Mouse (Mus musculus) embryonic stem cell, embryonic (primary cell): ENCODE measurements around the gene Ddb2.

Experiments
- CTCF ChIA-PET, 4 experiments: fragments of 300-600 bp in 2 of 4; fragments of 350-600 bp in 2 of 4; sonication (Branson Sonifier 250); formaldehyde crosslinking; loops; one replicate each; lab custom pipeline; 2022; ENCODE audit warnings: inconsistent platforms in 2 of 4; lab: Charles Lee
- POLR2A ChIA-PET, 4 experiments: fragments of 300-600 bp in 2 of 4; fragments of 350-600 bp in 2 of 4; sonication (Branson Sonifier 250); formaldehyde crosslinking; loops; one replicate each; lab custom pipeline; 2022; ENCODE audit warnings: antibody characterized with exemption in 4 of 4, inconsistent platforms in 1 of 4; lab: Charles Lee

The Ddb2 gene

GRCm38 (mm10) chr2:91183148-91183513, 53.7 kb downstream of the Ddb2 start:
- CTCF ChIA-PET = interaction anchor here in 3 of 4 experiments (0.6 to 3.1 kb wide), 8 partner anchors 10 to 463 kb away, joined by 3 to 13 read pairs (median 5); no protein-coding TSS in a partner anchor
- POLR2A ChIA-PET = interaction anchor here in 3 of 4 experiments (0.6 to 3.0 kb wide), 19 partner anchors 9 to 527 kb away, joined by 3 to 26 read pairs (median 4); partner anchors contain the start of genes Ddb2 (in 3 of the 3), Acp2 (in 2 of the 3), Nr1h3 (in 2 of the 3) and Atg13 (in 1 of the 3)

- CTCF ChIA-PET = interaction anchor here in 3 of 4 experiments (0.7 to 3.1 kb wide), 8 partner anchors 11 to 118 kb away, joined by 3 to 13 read pairs (median 3); partner anchors contain the start of gene Slc39a13 (in 1 of the 3)
- POLR2A ChIA-PET = interaction anchor here (0.6 to 3.0 kb wide), 26 partner anchors 8 to 528 kb away, joined by 3 to 26 read pairs (median 4); partner anchors contain the start of genes Ddb2 (in 3 of the 4), Arfgap2 (in 2 of the 4), Acp2 (in 1 of the 4) and Atg13 (in 1 of the 4)
Observed at GRCm38 (mm10) chr2:91182405-91183147, 54.2 kb downstream of the Ddb2 start.

- ChIA-PET CTCF (interaction anchor here in 3 of 4 experiments (0.7 to 3.1 kb wide), 7 partner anchors 11 to 118 kb away, joined by 3 to 13 read pairs (median 3); partner anchors contain the start of gene Slc39a13 (in 1 of the 3)), POLR2A (interaction anchor here (0.6 to 3.0 kb wide), 24 partner anchors 8 to 475 kb away, joined by 3 to 26 read pairs (median 4); partner anchors contain the start of genes Arfgap2 (in 2 of the 4) and Ddb2 (in 2 of the 4))
Observed at GRCm38 (mm10) chr2:91182016-91182404, 54.8 kb downstream of the Ddb2 start.

GRCm38 (mm10) chr2:91180706-91181105, 56.1 kb downstream of the Ddb2 start:
- ChIA-PET POLR2A (interaction anchor here in 1 of 4 experiments (0.5 to 2.6 kb wide), 4 partner anchors 8 to 137 kb away, joined by 3 to 18 read pairs (median 3); no protein-coding TSS in a partner anchor), CTCF (interaction anchor here in 1 of 4 experiments (0.7 kb wide), 1 partner anchor 14 kb away, joined by 3 read pairs; no protein-coding TSS in a partner anchor)

GRCm38 (mm10) chr2:91179825-91180224, 57.0 kb downstream of the Ddb2 start:
- POLR2A ChIA-PET = interaction anchor here in 3 of 4 experiments (0.6 to 2.1 kb wide), 8 partner anchors 13 to 137 kb away, joined by 3 to 6 read pairs (median 3); partner anchors contain the start of gene Arfgap2 (in 1 of the 3)
- CTCF ChIA-PET = interaction anchor here in 1 of 4 experiments (1.0 to 1.1 kb wide), 2 partner anchors 15 to 109 kb away, joined by 3 to 4 read pairs; partner anchors contain the start of gene Slc39a13

GRCm38 (mm10) chr2:91176234-91176633, 60.5 kb downstream of the Ddb2 start:
- ChIA-PET POLR2A (interaction anchor here in 3 of 4 experiments (0.5 to 1.6 kb wide), 5 partner anchors 9 to 475 kb away, joined by 3 to 4 read pairs (median 3); no protein-coding TSS in a partner anchor), CTCF (interaction anchor here in 2 of 4 experiments (0.7 to 1.4 kb wide), 3 partner anchors 61 to 323 kb away, joined by 4 to 9 read pairs (median 7); no protein-coding TSS in a partner anchor)

GRCm38 (mm10) chr2:91175490-91175889, 61.3 kb downstream of the Ddb2 start:
- ChIA-PET CTCF (no interaction called here), POLR2A (interaction anchor here in 1 of 4 experiments (0.7 to 1.1 kb wide), 2 partner anchors 28 to 36 kb away, joined by 3 to 4 read pairs; no protein-coding TSS in a partner anchor)

GRCm38 (mm10) chr2:91169587-91170322, 67.0 kb downstream of the Ddb2 start:
- ChIA-PET POLR2A (interaction anchor here in 1 of 4 experiments (2.2 kb wide), 1 partner anchor 12 kb away, joined by 7 read pairs; no protein-coding TSS in a partner anchor), CTCF (interaction anchor here in 3 of 4 experiments (0.5 to 2.7 kb wide), 3 partner anchors 54 to 99 kb away, joined by 4 to 10 read pairs (median 4); no protein-coding TSS in a partner anchor)

GRCm38 (mm10) chr2:91167629-91168028, 69.2 kb downstream of the Ddb2 start:
- ChIA-PET CTCF (interaction anchor here in 2 of 4 experiments (1.0 to 1.1 kb wide), 3 partner anchors 52 to 55 kb away, joined by 3 to 4 read pairs (median 4); no protein-coding TSS in a partner anchor), POLR2A (interaction anchor here (0.6 to 1.0 kb wide), 4 partner anchors 9 to 56 kb away, joined by 3 to 4 read pairs (median 4); no protein-coding TSS in a partner anchor)

GRCm38 (mm10) chr2:91164991-91165390, 71.8 kb downstream of the Ddb2 start:
- ChIA-PET CTCF (interaction anchor here in 3 of 4 experiments (0.5 to 1.2 kb wide), 5 partner anchors 50 to 782 kb away, joined by 3 to 8 read pairs (median 3); partner anchors contain the start of gene Ddb2 (in 1 of the 3)), POLR2A (interaction anchor here in 2 of 4 experiments (0.5 to 2.2 kb wide), 5 partner anchors 11 to 78 kb away, joined by 3 to 7 read pairs (median 3); no protein-coding TSS in a partner anchor)

- CTCF ChIA-PET = interaction anchor here in 1 of 4 experiments (0.5 kb wide), 1 partner anchor 317 kb away, joined by 3 read pairs; no protein-coding TSS in a partner anchor
- POLR2A ChIA-PET = interaction anchor here in 1 of 4 experiments (0.6 to 1.5 kb wide), 2 partner anchors 9 to 74 kb away, joined by 3 read pairs; no protein-coding TSS in a partner anchor
Observed at GRCm38 (mm10) chr2:91163532-91163931, 73.2 kb downstream of the Ddb2 start.

- CTCF ChIA-PET = interaction anchor here in 2 of 4 experiments (0.6 to 1.3 kb wide), 2 partner anchors 20 to 48 kb away, joined by 3 to 6 read pairs; no protein-coding TSS in a partner anchor
- POLR2A ChIA-PET = interaction anchor here in 1 of 4 experiments (0.6 to 1.5 kb wide), 2 partner anchors 10 to 74 kb away, joined by 3 read pairs; no protein-coding TSS in a partner anchor
Observed at GRCm38 (mm10) chr2:91162952-91163351, 73.8 kb downstream of the Ddb2 start.
